Mouse (Mus musculus) small intestine, adult 2 months (tissue): ENCODE results near the gene Srcap.

Experiments
- CTCF ChIP-seq: fragments of 200-500 bp; IDR thresholded peaks from 2 replicates; pipeline ENCODE4 v1.5.1; 2012; ENCODE audit warnings: low read depth, mild to moderate bottlenecking, control low read depth, inconsistent platforms, low read length, moderate library complexity, mixed read lengths; ENCODE audit not compliant: insufficient replicate concordance, insufficient read length; ENCODE audit errors: extremely low read depth
- POLR2A ChIP-seq: fragments of 200-500 bp; IDR thresholded peaks from 2 replicates; pipeline ENCODE4 v1.6.1; 2012; ENCODE audit warnings: low read depth, mild to moderate bottlenecking, control low read depth, inconsistent platforms, low read length, moderate library complexity

- TF ChIP-seq CTCF (no peak), POLR2A (no peak)
Observed at GRCm38 (mm10) chr7:127604256-127604655, 92.5 kb downstream of the Srcap start.
